Mouse (Mus musculus) testis, adult 2 months (tissue): Measurements from ENCODE around the gene Tmem219.

Experiments used
- CTCF ChIP-seq: fragments of 200-500 bp; IDR thresholded peaks from 2 replicates; pipeline ENCODE4 v1.5.1; 2012; ENCODE audit warnings: low read depth, mild to moderate bottlenecking, inconsistent platforms, low read length, moderate library complexity; ENCODE audit not compliant: control insufficient read depth, insufficient read depth, insufficient replicate concordance
- POLR2A ChIP-seq: fragments of 200-500 bp; IDR thresholded peaks from 2 replicates; pipeline ENCODE4 v1.6.1; 2012; ENCODE audit warnings: low read depth, mild to moderate bottlenecking, inconsistent platforms, low read length, moderate library complexity; ENCODE audit not compliant: control insufficient read depth

DNA sequence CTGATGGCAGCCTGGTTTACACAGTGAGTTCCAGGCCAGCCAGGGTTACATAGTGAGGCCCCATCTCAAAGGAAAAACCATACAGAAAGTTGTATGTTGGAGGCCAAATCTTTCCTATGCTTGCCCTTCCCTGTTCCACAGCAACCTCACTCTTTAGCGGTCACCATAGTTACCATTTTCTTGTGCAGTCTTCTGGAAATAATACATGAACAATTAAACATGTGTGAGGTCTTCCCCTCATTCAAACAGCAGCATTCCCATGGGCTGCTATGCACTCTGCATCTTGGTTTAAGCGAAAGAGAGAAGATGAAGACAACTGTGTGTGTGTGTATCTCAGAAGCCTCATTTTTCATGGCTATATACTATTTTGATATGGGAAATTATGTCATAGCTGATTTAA is 77.2 kb downstream of the Tmem219 start:
- TF ChIP-seq CTCF (no peak), POLR2A (no peak)
